Mouse (Mus musculus) layer of hippocampus, postnatal 25 days (tissue): ENCODE results near the gene Zp2. TPM values are rescaled to one million over a fixed set of nuclear protein-coding genes. Genes with fewer than 3 reads are reported as not detected.

Experiments used
- DNase-seq, 2 experiments: peaks; one replicate each; pipeline ENCODE4 v3.0.0; 2022; ENCODE audit warnings: mixed read lengths in 2 of 2, low spot score in 1 of 2; ENCODE audit errors: extremely low spot score in 1 of 2
- total RNA-seq, 2 experiments: library from RNA; stranded (reverse); gene quantifications; 2 replicates each; pipeline ENCODE4 v1.2.3; 2021

Gene Zp2
- total RNA-seq, 2 experiments from 2014 or later = 0.45 TPM; not detected in 1

- DNase-seq = no peak
These were observed 5.2 kb upstream of the Zp2 start for GRCm38 (mm10) chr7:120150257-120150656.

GRCm38 (mm10) chr7:120142743-120143142 is 2.3 kb downstream of the Zp2 start:
- DNase-seq = no peak

- no peak for DNase-seq
These were observed 16.1 kb downstream of the Zp2 start for GRCm38 (mm10) chr7:120128951-120129350.

GRCm38 (mm10) chr7:120127686-120128059 is 17.4 kb downstream of the Zp2 start:
- DNase-seq = no peak

- DNase-seq = no peak
These were observed 18.0 kb downstream of the Zp2 start for GRCm38 (mm10) chr7:120126976-120127685.

GRCm38 (mm10) chr7:120124844-120125243 is 20.2 kb downstream of the Zp2 start:
- peak; percentile 60 to 75 for DNase-seq

GRCm38 (mm10) chr7:120123776-120124175 is 21.3 kb downstream of the Zp2 start:
- DNase-seq = no peak

- no peak for DNase-seq
These were observed 27.6 kb downstream of the Zp2 start for GRCm38 (mm10) chr7:120117529-120117928.

- DNase-seq = no peak
These were observed 28.1 kb downstream of the Zp2 start for GRCm38 (mm10) chr7:120116976-120117375.

- no peak for DNase-seq
These were observed 35.4 kb downstream of the Zp2 start for GRCm38 (mm10) chr7:120109676-120110075.

GRCm38 (mm10) chr7:120106356-120106755 is 38.7 kb downstream of the Zp2 start:
- DNase-seq = no peak

- no peak for DNase-seq
These were observed 40.1 kb downstream of the Zp2 start for GRCm38 (mm10) chr7:120104975-120105374.

- no peak for DNase-seq
These were observed 42.0 kb downstream of the Zp2 start for GRCm38 (mm10) chr7:120103019-120103567.

- DNase-seq = peak; percentile 45 to 52
These were observed 42.7 kb downstream of the Zp2 start, which contains the start of gene Tmem159 for GRCm38 (mm10) chr7:120102164-120102972. TSS of gene Tmem159 (plus strand) at chr7:120102353.

GRCm38 (mm10) chr7:120098403-120098802 is 46.7 kb downstream of the Zp2 start:
- DNase-seq = peak; percentile 33 to 81

- DNase-seq = peak; percentile 17 to 73
These were observed 47.2 kb downstream of the Zp2 start for GRCm38 (mm10) chr7:120097845-120098244.

GRCm38 (mm10) chr7:120095180-120095579 is 49.9 kb downstream of the Zp2 start, which contains the start of gene Dnah3:
TSS of gene Dnah3 (minus strand) at chr7:120095280.
- no peak for DNase-seq

- DNase-seq = no peak
These were observed 50.9 kb downstream of the Zp2 start for GRCm38 (mm10) chr7:120094216-120094615.

GRCm38 (mm10) chr7:120093033-120093432 is 52.1 kb downstream of the Zp2 start:
- no peak for DNase-seq

GRCm38 (mm10) chr7:120080177-120080576 is 64.9 kb downstream of the Zp2 start:
- no peak for DNase-seq
